Mouse (Mus musculus): Measurements from ENCODE around the gene Ptgfr. TPM values are rescaled to one million over a fixed set of nuclear protein-coding genes. Genes with fewer than 3 reads are reported as not detected.

Ptgfr gene
- 1 to 10 TPM in 1 of 2 experiments, under 1 TPM in 1; 0.94 to 1.5 TPM for total RNA-seq (2021)
- long read RNA-seq, experiment 1, full-length matches to known transcripts, result 2 of 3 reads
- long read RNA-seq, experiment 1, partial matches to known transcripts, result 0 of 3 reads
- long read RNA-seq, experiment 1, other reads (novel, unspliced or antisense), result 1 of 3 reads
- long read RNA-seq, experiment 2, result 0 reads

GRCm38 (mm10) chr3:151836871-151837680 lies at the start of gene Ptgfr:
Gene Ptgfr (minus strand): TSS chr3:151837630.
- peak; percentile 68 for DNase-seq (ENCODE audit: low spot score)

GRCm38 (mm10) chr3:151883881-151884280 lies 46.5 kb upstream of the Ptgfr start:
- DNase-seq (ENCODE audit: low spot score), result no peak

GRCm38 (mm10) chr3:151879981-151880380 lies 42.6 kb upstream of the Ptgfr start:
- DNase-seq (ENCODE audit: low spot score), result no peak

GRCm38 (mm10) chr3:151868970-151869369 lies 31.5 kb upstream of the Ptgfr start:
- no peak for DNase-seq (ENCODE audit: low spot score)

GRCm38 (mm10) chr3:151851344-151851743 lies 13.9 kb upstream of the Ptgfr start:
- no peak for DNase-seq (ENCODE audit: low spot score)

GRCm38 (mm10) chr3:151850621-151851020 lies 13.2 kb upstream of the Ptgfr start:
- DNase-seq (ENCODE audit: low spot score), result no peak

- DNase-seq (ENCODE audit: low spot score), result no peak
Observed at GRCm38 (mm10) chr3:151846292-151846691, 8.9 kb upstream of the Ptgfr start.

- peak; percentile 43 for DNase-seq (ENCODE audit: low spot score)
Observed at GRCm38 (mm10) chr3:151844361-151845154, 7.1 kb upstream of the Ptgfr start.

- no peak for DNase-seq (ENCODE audit: low spot score)
Observed at GRCm38 (mm10) chr3:151840688-151841087, 3.3 kb upstream of the Ptgfr start.

- DNase-seq (ENCODE audit: low spot score), result no peak
Observed at GRCm38 (mm10) chr3:151838372-151838771, 942 bp upstream of the Ptgfr start.

GRCm38 (mm10) chr3:151837749-151838148 lies 319 bp upstream of the Ptgfr start:
- DNase-seq (ENCODE audit: low spot score), result no peak

- DNase-seq (ENCODE audit: low spot score), result no peak
Observed at GRCm38 (mm10) chr3:151836451-151836850, 979 bp downstream of the Ptgfr start.

GRCm38 (mm10) chr3:151835831-151836230 lies 1.6 kb downstream of the Ptgfr start:
- no peak for DNase-seq (ENCODE audit: low spot score)

GRCm38 (mm10) chr3:151827950-151828610 lies 9.3 kb downstream of the Ptgfr start:
- no peak for DNase-seq (ENCODE audit: low spot score)

GRCm38 (mm10) chr3:151819811-151820210 lies 17.6 kb downstream of the Ptgfr start:
- DNase-seq (ENCODE audit: low spot score), result peak; percentile 42

- DNase-seq (ENCODE audit: low spot score), result peak; percentile 17
Observed at GRCm38 (mm10) chr3:151818265-151818664, 19.2 kb downstream of the Ptgfr start.

GRCm38 (mm10) chr3:151808613-151809012 lies 28.8 kb downstream of the Ptgfr start:
- no peak for DNase-seq (ENCODE audit: low spot score)

- no peak for DNase-seq (ENCODE audit: low spot score)
Observed at GRCm38 (mm10) chr3:151788622-151789021, 48.8 kb downstream of the Ptgfr start.

- DNase-seq (ENCODE audit: low spot score), result peak; percentile 18
Observed at GRCm38 (mm10) chr3:151775089-151775488, 62.3 kb downstream of the Ptgfr start.

- peak; percentile 52 for DNase-seq (ENCODE audit: low spot score)
Observed at GRCm38 (mm10) chr3:151771074-151771473, 66.4 kb downstream of the Ptgfr start.

- DNase-seq (ENCODE audit: low spot score), result no peak
Observed at GRCm38 (mm10) chr3:151749737-151750136, 87.7 kb downstream of the Ptgfr start, which contains the start of gene Ifi44. Gene Ifi44 (minus strand): TSS chr3:151749960.

Data from gastrocnemius, adult 18-20 months (tissue).